Mouse (Mus musculus): ENCODE results near the gene Cct5.

Gene Cct5

GRCm38 (mm10) chr15:31601646-31602374 lies at the start of gene Cct5, which contains the start of gene Fam173b:
Gene Cct5 (minus strand): TSS chr15:31601804.
Gene Fam173b (plus strand): TSS chr15:31601852.
- peak; percentile 97 to 99 for DNase-seq (ENCODE audit: low spot score in 2 of 2)

- no peak for DNase-seq (ENCODE audit: low spot score in 2 of 2)
These were observed 49.2 kb upstream of the Cct5 start for GRCm38 (mm10) chr15:31650821-31651220.

GRCm38 (mm10) chr15:31649691-31650090 lies 48.1 kb upstream of the Cct5 start:
- DNase-seq (ENCODE audit: low spot score in 2 of 2): no peak

- DNase-seq (ENCODE audit: low spot score in 2 of 2): no peak
These were observed 46.4 kb upstream of the Cct5 start for GRCm38 (mm10) chr15:31647851-31648569.

- DNase-seq (ENCODE audit: low spot score in 2 of 2): no peak
These were observed 45.6 kb upstream of the Cct5 start for GRCm38 (mm10) chr15:31647225-31647624.

GRCm38 (mm10) chr15:31636091-31636595 lies 34.5 kb upstream of the Cct5 start:
- DNase-seq (ENCODE audit: low spot score in 2 of 2): no peak

- DNase-seq (ENCODE audit: low spot score in 2 of 2): peak; percentile 25 to 42
These were observed 33.0 kb upstream of the Cct5 start for GRCm38 (mm10) chr15:31634582-31634981.

- no peak for DNase-seq (ENCODE audit: low spot score in 2 of 2)
These were observed 30.9 kb upstream of the Cct5 start for GRCm38 (mm10) chr15:31632478-31632877.

- DNase-seq (ENCODE audit: low spot score in 2 of 2): no peak
These were observed 29.8 kb upstream of the Cct5 start for GRCm38 (mm10) chr15:31631396-31631858.

- no peak for DNase-seq (ENCODE audit: low spot score in 2 of 2)
These were observed 28.0 kb upstream of the Cct5 start for GRCm38 (mm10) chr15:31629556-31629955.

GRCm38 (mm10) chr15:31628180-31628579 lies 26.6 kb upstream of the Cct5 start:
- DNase-seq (ENCODE audit: low spot score in 2 of 2): no peak

GRCm38 (mm10) chr15:31627277-31628154 lies 25.9 kb upstream of the Cct5 start:
- DNase-seq (ENCODE audit: low spot score in 2 of 2): no peak

- DNase-seq (ENCODE audit: low spot score in 2 of 2): no peak
These were observed 17.9 kb upstream of the Cct5 start for GRCm38 (mm10) chr15:31619521-31619920.

- no peak for DNase-seq (ENCODE audit: low spot score in 2 of 2)
These were observed 15.7 kb upstream of the Cct5 start for GRCm38 (mm10) chr15:31617261-31617660.

GRCm38 (mm10) chr15:31614666-31615065 lies 13.1 kb upstream of the Cct5 start:
- no peak for DNase-seq (ENCODE audit: low spot score in 2 of 2)

- DNase-seq (ENCODE audit: low spot score in 2 of 2): no peak
These were observed 12.3 kb upstream of the Cct5 start for GRCm38 (mm10) chr15:31613826-31614453.

- no peak for DNase-seq (ENCODE audit: low spot score in 2 of 2)
These were observed 10.4 kb upstream of the Cct5 start for GRCm38 (mm10) chr15:31611976-31612375.

- no peak for DNase-seq (ENCODE audit: low spot score in 2 of 2)
These were observed 9.4 kb upstream of the Cct5 start for GRCm38 (mm10) chr15:31611027-31611426.

GRCm38 (mm10) chr15:31606821-31607220 lies 5.2 kb upstream of the Cct5 start:
- DNase-seq (ENCODE audit: low spot score in 2 of 2): no peak

- no peak for DNase-seq (ENCODE audit: low spot score in 2 of 2)
These were observed 1.5 kb upstream of the Cct5 start for GRCm38 (mm10) chr15:31603113-31603512.

- DNase-seq (ENCODE audit: low spot score in 2 of 2): peak; percentile 54 to 63
These were observed 822 bp upstream of the Cct5 start for GRCm38 (mm10) chr15:31602426-31602825.
